Mouse (Mus musculus): ENCODE measurements around the gene Spag6. TPM values are rescaled to one million over a fixed set of nuclear protein-coding genes. Genes with fewer than 3 reads are reported as not detected.

Gene Spag6
- total RNA-seq (2021) = 1 to 10 TPM; 3.0 to 5.3 TPM

- DNase-seq = peak; percentile 77 to 79
Measured at GRCm38 (mm10) chr2:18693871-18694610, at the start of gene Spag6. TSS of gene Spag6 (plus strand) at chr2:18694032.

GRCm38 (mm10) chr2:18648563-18648962, 45.3 kb upstream of the Spag6 start:
- no peak for DNase-seq

- DNase-seq = no peak
Measured at GRCm38 (mm10) chr2:18654821-18655220, 39.0 kb upstream of the Spag6 start.

- DNase-seq = no peak
Measured at GRCm38 (mm10) chr2:18664003-18664402, 29.8 kb upstream of the Spag6 start.

- DNase-seq = no peak
Measured at GRCm38 (mm10) chr2:18671041-18671440, 22.8 kb upstream of the Spag6 start.

- DNase-seq = peak; percentile 95 to 98
Measured at GRCm38 (mm10) chr2:18672133-18672765, 21.6 kb upstream of the Spag6 start, which contains the start of gene Commd3. TSS of gene Commd3 (plus strand) at chr2:18672384.

- DNase-seq = no peak
Measured at GRCm38 (mm10) chr2:18672766-18673164, 21.1 kb upstream of the Spag6 start.

- DNase-seq = no peak
Measured at GRCm38 (mm10) chr2:18673766-18674165, 20.1 kb upstream of the Spag6 start.

- no peak for DNase-seq
Measured at GRCm38 (mm10) chr2:18674193-18674902, 19.5 kb upstream of the Spag6 start.

- peak in 1 of 2 experiments; percentile 12 for DNase-seq
Measured at GRCm38 (mm10) chr2:18675681-18676456, 18.0 kb upstream of the Spag6 start.

GRCm38 (mm10) chr2:18676457-18676935, 17.3 kb upstream of the Spag6 start:
- peak; percentile 66 to 69 for DNase-seq

GRCm38 (mm10) chr2:18676936-18677491, 16.8 kb upstream of the Spag6 start, which contains the start of gene Bmi1:
TSS of gene Bmi1 (plus strand) at chr2:18677018.
- peak; percentile 71 to 72 for DNase-seq

GRCm38 (mm10) chr2:18677631-18678471, 16.0 kb upstream of the Spag6 start:
- peak; percentile 40 to 44 for DNase-seq

GRCm38 (mm10) chr2:18679701-18680100, 14.1 kb upstream of the Spag6 start:
- DNase-seq = no peak

GRCm38 (mm10) chr2:18680501-18680900, 13.3 kb upstream of the Spag6 start:
- no peak for DNase-seq

- peak in 1 of 2 experiments; percentile 36 for DNase-seq
Measured at GRCm38 (mm10) chr2:18680961-18681360, 12.9 kb upstream of the Spag6 start.

GRCm38 (mm10) chr2:18684062-18684461, 9.8 kb upstream of the Spag6 start:
- no peak for DNase-seq

- no peak for DNase-seq
Measured at GRCm38 (mm10) chr2:18686386-18686785, 7.4 kb upstream of the Spag6 start.

GRCm38 (mm10) chr2:18686826-18687519, 6.9 kb upstream of the Spag6 start:
- DNase-seq = no peak

- DNase-seq = no peak
Measured at GRCm38 (mm10) chr2:18687671-18688170, 6.1 kb upstream of the Spag6 start.
